Mouse (Mus musculus) urinary bladder, postnatal 25 days (tissue): ENCODE measurements around the gene Ticam1.
A peak's percentile ranks its signal among the peaks of the same experiment; 100 is the strongest.

Source experiments
- DNase-seq: peaks from one replicate; pipeline ENCODE4 v3.0.0; 2022; ENCODE audit warnings: low spot score

The Ticam1 gene

GRCm38 (mm10) chr17:56290388-56291170 is 14.0 kb upstream of the Ticam1 start:
- peak; percentile 99 for DNase-seq

- peak; percentile 44 for DNase-seq
These were observed 13.1 kb upstream of the Ticam1 start for GRCm38 (mm10) chr17:56289371-56290331.

GRCm38 (mm10) chr17:56288866-56289265 is 12.3 kb upstream of the Ticam1 start:
- no peak for DNase-seq

- DNase-seq, result no peak
These were observed 11.2 kb upstream of the Ticam1 start for GRCm38 (mm10) chr17:56287830-56288229.

- DNase-seq, result no peak
These were observed 9.4 kb upstream of the Ticam1 start for GRCm38 (mm10) chr17:56285995-56286394.

GRCm38 (mm10) chr17:56283316-56283715 is 6.7 kb upstream of the Ticam1 start:
- DNase-seq, result no peak

- DNase-seq, result no peak
These were observed 6.2 kb upstream of the Ticam1 start for GRCm38 (mm10) chr17:56282802-56283201.

- DNase-seq, result no peak
These were observed 4.6 kb upstream of the Ticam1 start for GRCm38 (mm10) chr17:56281193-56281592.

- DNase-seq, result no peak
These were observed 3.0 kb upstream of the Ticam1 start for GRCm38 (mm10) chr17:56279481-56280155.

GRCm38 (mm10) chr17:56278340-56278739 is 1.8 kb upstream of the Ticam1 start:
- no peak for DNase-seq

- DNase-seq, result no peak
These were observed 944 bp upstream of the Ticam1 start for GRCm38 (mm10) chr17:56277567-56277893.

- DNase-seq, result no peak
These were observed 625 bp downstream of the Ticam1 start for GRCm38 (mm10) chr17:56275842-56276480.

- DNase-seq, result no peak
These were observed 2.6 kb downstream of the Ticam1 start for GRCm38 (mm10) chr17:56273986-56274385.

- DNase-seq, result no peak
These were observed 3.1 kb downstream of the Ticam1 start for GRCm38 (mm10) chr17:56273482-56273881.

GRCm38 (mm10) chr17:56272644-56273043 is 3.9 kb downstream of the Ticam1 start:
- DNase-seq, result no peak

- DNase-seq, result no peak
These were observed 4.9 kb downstream of the Ticam1 start for GRCm38 (mm10) chr17:56271609-56272253.

GRCm38 (mm10) chr17:56269741-56270140 is 6.8 kb downstream of the Ticam1 start:
- DNase-seq, result no peak

- DNase-seq, result no peak
These were observed 7.4 kb downstream of the Ticam1 start for GRCm38 (mm10) chr17:56269153-56269630.

GRCm38 (mm10) chr17:56266271-56266670 is 10.3 kb downstream of the Ticam1 start:
- no peak for DNase-seq

- DNase-seq, result no peak
These were observed 10.7 kb downstream of the Ticam1 start for GRCm38 (mm10) chr17:56265869-56266268.

- DNase-seq, result no peak
These were observed 11.6 kb downstream of the Ticam1 start for GRCm38 (mm10) chr17:56265011-56265410.
